Mouse (Mus musculus) forebrain, embryonic 12.5 days (tissue): Measurements from ENCODE around the gene Cyp1a1. TPM values are rescaled to one million over a fixed set of nuclear protein-coding genes. Genes with fewer than 3 reads are reported as not detected.
A peak's percentile ranks its signal among the peaks of the same experiment; 100 is the strongest.

Source experiments
- ATAC-seq: fragments of 200-750 bp; cut with Nextera tagmentation; 2 replicates; pipeline ENCODE4 v1.8.0; 2017; ENCODE audit warnings: moderate TSS enrichment; ENCODE audit not compliant: low FRiP score
- H3K27ac ChIP-seq: fragments of 300-500 bp; sonication (generic); 2 replicates; pipeline ENCODE4 v1.5.1; 2016; ENCODE audit warnings: mild to moderate bottlenecking
- H3K27me3 ChIP-seq: fragments of 300-500 bp; sonication (generic); 2 replicates; pipeline ENCODE4 v1.6.1; 2016; ENCODE audit warnings: mild to moderate bottlenecking
- H3K36me3 ChIP-seq: fragments of 300-500 bp; sonication (generic); replicated peaks from 2 replicates; pipeline ENCODE4 v1.6.1; 2016; ENCODE audit warnings: mild to moderate bottlenecking
- H3K4me1 ChIP-seq: fragments of 300-500 bp; sonication (generic); 2 replicates; pipeline ENCODE4 v1.6.1; 2016
- H3K4me2 ChIP-seq: fragments of 300-500 bp; sonication (generic); 2 replicates; pipeline ENCODE4 v1.6.1; 2016; ENCODE audit warnings: mild to moderate bottlenecking, moderate library complexity
- H3K4me3 ChIP-seq: fragments of 300-500 bp; sonication (generic); replicated peaks from 2 replicates; pipeline ENCODE4 v1.5.1; 2016; ENCODE audit warnings: mild to moderate bottlenecking
- H3K9ac ChIP-seq: fragments of 300-500 bp; sonication (generic); 2 replicates; pipeline ENCODE4 v1.6.1; 2016; ENCODE audit warnings: mild to moderate bottlenecking
- H3K9me3 ChIP-seq: fragments of 300-500 bp; sonication (generic); 2 replicates; pipeline ENCODE4 v1.6.1; 2016
- WGBS: fragments of 180-500 bp; shearing (Covaris S2); methylation state at CpG from one replicate; pipeline ENCODE4 v1.1.7; 2016; 5-methylcytosine and 5-hydroxymethylcytosine counted together
- polyA plus RNA-seq: library from polyadenylated mRNA; unstranded; fragments of >200 nt; fragmentation: Nextera tagmentation; extraction: Ambion mirVana; gene quantifications from 2 replicates; pipeline ENCODE4 v1.2.1, GENCODE M21; 2016

Gene Cyp1a1
- not detected in 2 replicates for polyA plus RNA-seq

- no peaks in the 10 kb centered on the region for H3K36me3 ChIP-seq
- no peak for ATAC-seq
- H3K27me3 ChIP-seq: no peaks in the 10 kb centered on the region
- no peaks in the 10 kb centered on the region for H3K4me1 ChIP-seq
- no peaks in the 10 kb centered on the region for H3K9me3 ChIP-seq
- WGBS: 93% methylated on average over 2 of the region's 2 CpGs
- no peak within 1 kb of the TSS for H3K4me2 ChIP-seq
- no peak within 1 kb of the TSS for H3K4me3 ChIP-seq
- no peak within 1 kb of the TSS for H3K9ac ChIP-seq
- H3K27ac ChIP-seq: no peak within 1 kb of the TSS
Observed at GRCm38 (mm10) chr9:57687751-57688150, at the start of gene Cyp1a1. Gene Cyp1a1 (plus strand): TSS chr9:57687928.

GRCm38 (mm10) chr9:57638651-57639459 lies 48.9 kb upstream of the Cyp1a1 start:
- no peaks in the 10 kb centered on the region for H3K27me3 ChIP-seq
- peaks cover 7% of the 10 kb centered on the region; the same call in 1 of the 2 replicates for H3K36me3 ChIP-seq
- H3K4me2 ChIP-seq: 0 out of 2 replicates have a peak overlapping the region, but pooled peaks have one; percentile 6
- peak overlapping the region; percentile 63 for H3K27ac ChIP-seq
- peaks cover 76% of the 10 kb centered on the region for H3K4me1 ChIP-seq
- H3K4me3 ChIP-seq: no peak overlapping the region
- no peak for ATAC-seq
- 60% methylated on average over 8 of the region's 8 CpGs for WGBS
- 0 out of 2 replicates have a peak overlapping the region, but pooled peaks have one; percentile 22 for H3K9ac ChIP-seq
- H3K9me3 ChIP-seq: no peaks in the 10 kb centered on the region

GRCm38 (mm10) chr9:57639661-57640328 lies 47.9 kb upstream of the Cyp1a1 start:
- Histone ChIP-seq H3K27ac (peak overlapping the region; percentile 63; the same call in 1 of the 2 replicates), H3K36me3 (peaks cover 4% of the 10 kb centered on the region; the same call in 1 of the 2 replicates), H3K9me3 (no peaks in the 10 kb centered on the region), H3K4me3 (peak overlapping the region; percentile 7; the same call in 1 of the 2 replicates), H3K4me2 (peak overlapping the region; percentile 25), H3K27me3 (no peaks in the 10 kb centered on the region), H3K9ac (0 out of 2 replicates have a peak overlapping the region, but pooled peaks have one; percentile 22), H3K4me1 (peaks cover 74% of the 10 kb centered on the region)
- 73% methylated on average over 5 of the region's 5 CpGs for WGBS
- ATAC-seq: no peak

GRCm38 (mm10) chr9:57640384-57640783 lies 47.3 kb upstream of the Cyp1a1 start:
- peak overlapping the region; percentile 25 for H3K4me2 ChIP-seq
- no peaks in the 10 kb centered on the region for H3K27me3 ChIP-seq
- H3K27ac ChIP-seq: peak overlapping the region; percentile 50
- H3K36me3 ChIP-seq: peaks cover 4% of the 10 kb centered on the region; the same call in 1 of the 2 replicates
- H3K9me3 ChIP-seq: no peaks in the 10 kb centered on the region
- H3K4me1 ChIP-seq: peaks cover 74% of the 10 kb centered on the region
- peak overlapping the region; percentile 38; the same call in 1 of the 2 replicates for H3K9ac ChIP-seq
- H3K4me3 ChIP-seq: peak overlapping the region; percentile 7; the same call in 1 of the 2 replicates
- WGBS: 32% methylated on average over 15 of the region's 15 CpGs
- ATAC-seq: no peak

- no peak overlapping the region for H3K27ac ChIP-seq
- ATAC-seq: no peak
Observed at GRCm38 (mm10) chr9:57641022-57641421, 46.7 kb upstream of the Cyp1a1 start.

GRCm38 (mm10) chr9:57641775-57642550 lies 45.8 kb upstream of the Cyp1a1 start:
- Histone ChIP-seq H3K4me1 (peaks cover 76% of the 10 kb centered on the region), H3K4me3 (no peak overlapping the region), H3K27ac (no peak overlapping the region), H3K4me2 (no peak overlapping the region), H3K9me3 (no peaks in the 10 kb centered on the region), H3K27me3 (no peaks in the 10 kb centered on the region), H3K36me3 (peaks cover 4% of the 10 kb centered on the region; the same call in 1 of the 2 replicates), H3K9ac (no peak overlapping the region)
- no peak for ATAC-seq
- WGBS: 93% methylated on average over 13 of the region's 13 CpGs

More at GRCm38 (mm10) chr9:57641022-57641421, 46.7 kb upstream of the Cyp1a1 start:
- H3K9me3 ChIP-seq: no peaks in the 10 kb centered on the region
- no peaks in the 10 kb centered on the region for H3K27me3 ChIP-seq
- H3K36me3 ChIP-seq: peaks cover 4% of the 10 kb centered on the region; the same call in 1 of the 2 replicates
- H3K4me2 ChIP-seq: 0 out of 2 replicates have a peak overlapping the region, but pooled peaks have one; percentile 25
- H3K4me3 ChIP-seq: 0 out of 2 replicates have a peak overlapping the region, but pooled peaks have one; percentile 7
- H3K9ac ChIP-seq: no peak overlapping the region
- WGBS: 77% methylated on average over 1 of the region's 1 CpGs
- H3K4me1 ChIP-seq: peaks cover 76% of the 10 kb centered on the region

GRCm38 (mm10) chr9:57643169-57643855 lies 44.4 kb upstream of the Cyp1a1 start:
- WGBS: 77% methylated on average over 9 of the region's 9 CpGs
- H3K27me3 ChIP-seq: no peaks in the 10 kb centered on the region
- H3K27ac ChIP-seq: no peak overlapping the region
- peak overlapping the region; percentile 98 for H3K4me2 ChIP-seq
- H3K36me3 ChIP-seq: peaks cover 4% of the 10 kb centered on the region; the same call in 1 of the 2 replicates
- peak overlapping the region; percentile 99 for H3K9ac ChIP-seq
- peaks cover 64% of the 10 kb centered on the region for H3K4me1 ChIP-seq
- peak overlapping the region; percentile 94 for H3K4me3 ChIP-seq
- no peaks in the 10 kb centered on the region for H3K9me3 ChIP-seq
- ATAC-seq: no peak

GRCm38 (mm10) chr9:57643856-57644180 lies 43.9 kb upstream of the Cyp1a1 start:
- peaks cover 59% of the 10 kb centered on the region for H3K4me1 ChIP-seq
- no peaks in the 10 kb centered on the region for H3K9me3 ChIP-seq
- no peak for ATAC-seq
- H3K4me2 ChIP-seq: peak overlapping the region; percentile 98
- H3K27ac ChIP-seq: no peak overlapping the region
- H3K27me3 ChIP-seq: no peaks in the 10 kb centered on the region
- 69% methylated on average over 7 of the region's 7 CpGs for WGBS
- peak overlapping the region; percentile 94 for H3K4me3 ChIP-seq
- peak overlapping the region; percentile 99 for H3K9ac ChIP-seq
- H3K36me3 ChIP-seq: peaks cover 4% of the 10 kb centered on the region; the same call in 1 of the 2 replicates

GRCm38 (mm10) chr9:57644442-57644943 lies 43.2 kb upstream of the Cyp1a1 start:
- peaks cover 4% of the 10 kb centered on the region; the same call in 1 of the 2 replicates for H3K36me3 ChIP-seq
- H3K27ac ChIP-seq: peak overlapping the region; percentile 96
- H3K4me3 ChIP-seq: peak overlapping the region; percentile 94
- H3K4me2 ChIP-seq: peak overlapping the region; percentile 98
- peaks cover 52% of the 10 kb centered on the region for H3K4me1 ChIP-seq
- ATAC-seq: peak; percentile 15; the same call in 1 of the 2 replicates
- H3K9me3 ChIP-seq: no peaks in the 10 kb centered on the region
- under 1% methylated on average over 18 of the region's 18 CpGs for WGBS
- no peaks in the 10 kb centered on the region for H3K27me3 ChIP-seq
- H3K9ac ChIP-seq: peak overlapping the region; percentile 99

GRCm38 (mm10) chr9:57644944-57645893 lies 42.5 kb upstream of the Cyp1a1 start:
- Histone ChIP-seq H3K4me2 (peak overlapping the region; percentile 98), H3K4me3 (peak overlapping the region; percentile 94), H3K36me3 (peaks cover 4% of the 10 kb centered on the region; the same call in 1 of the 2 replicates), H3K4me1 (peaks cover 45% of the 10 kb centered on the region), H3K9ac (peak overlapping the region; percentile 99), H3K27me3 (no peaks in the 10 kb centered on the region), H3K9me3 (no peaks in the 10 kb centered on the region), H3K27ac (peak overlapping the region; percentile 96)
- 0% methylated on average over 51 of the region's 85 CpGs for WGBS
- ATAC-seq: peak; percentile 92
